Comparison of ENCODE assay signal across 23 mouse cellular contexts in genomic region chr4:118867566-118867965, GRCm38 (mm10). TPM values are rescaled to one million over a fixed set of nuclear protein-coding genes. Genes with fewer than 3 reads are reported as not detected.
A peak's percentile ranks its signal among the peaks of the same experiment; 100 is the strongest.
DNase-seq lines count a peak whose midpoint lies in the region; ATAC-seq and TF ChIP-seq lines count a peak whose summit lies in the region.
"Had no signal": no experiment of that assay in that cellular context is flagged by ENCODE, and none has a peak within 500 bp of the region (broad histone marks: within the 10 kb centered on the region; RNA-seq: fewer than 3 reads in every experiment).

No protein-coding gene starts in this region.

- no peaks in the 10 kb centered on the region; the same call in 1 of the 2 replicates for H3K4me1 ChIP-seq in cerebellum, adult 2 months (ENCODE audit: control insufficient read depth, insufficient read depth, low read length)
- no peaks in the 10 kb centered on the region for H3K4me1 ChIP-seq in heart, embryonic 10.5 days
- no peaks in the 10 kb centered on the region for H3K4me1 ChIP-seq in midbrain, embryonic 11.5 days (ENCODE audit: control insufficient read depth, insufficient read depth, low read length)
- H3K4me1 ChIP-seq: neural tube, embryonic 12.5 days had no signal

- no peaks in the 10 kb centered on the region for H3K36me3 ChIP-seq in heart, embryonic 10.5 days
- H3K36me3 ChIP-seq in midbrain, embryonic 11.5 days (ENCODE audit: control insufficient read depth, insufficient read depth, low read length): no peaks in the 10 kb centered on the region
- H3K36me3 ChIP-seq: neural tube, embryonic 12.5 days had no signal

- no peaks in the 10 kb centered on the region for H3K9me3 ChIP-seq in heart, embryonic 10.5 days
- no peaks in the 10 kb centered on the region for H3K9me3 ChIP-seq in midbrain, embryonic 11.5 days (ENCODE audit: control insufficient read depth, low read length)
- H3K9me3 ChIP-seq: neural tube, embryonic 12.5 days had no signal

- no peak for TF ChIP-seq POLR2A in cerebellum, adult 2 months (IDR thresholded peaks at IDR 0.05; ENCODE audit: borderline replicate concordance, insufficient read depth, low read length)

- DNase-seq in cerebellum, adult 2 months: peak; percentile 16 to 34
- DNase-seq in cerebellum, adult 8-10 months: no peak
- DNase-seq in heart, adult 18-20 months: peak; percentile 27 to 38
- no peak for DNase-seq in heart, embryonic 10.5 days (ENCODE audit: low spot score)
- peak; percentile 32 to 63 for DNase-seq in cerebellum, postnatal 25 days
- peak; percentile 7 to 33 for DNase-seq in heart, postnatal 10 days
- no peak for DNase-seq in midbrain, embryonic 11.5 days (ENCODE audit: low spot score, missing footprints)
- DNase-seq in testis, postnatal 10 days (ENCODE audit: low spot score): no peak
- DNase-seq: adrenal gland, adult 8-10 months; gastrocnemius, postnatal 25 days; kidney, adult 9 months; lung, adult 2 months; lung, postnatal 36 days; thymus, postnatal 36 days had no signal

- H3K27me3 ChIP-seq in cerebellum, adult 2 months (ENCODE audit: control insufficient read depth, insufficient read depth, low read length): no peaks in the 10 kb centered on the region
- H3K27me3 ChIP-seq in heart, embryonic 10.5 days (ENCODE audit: insufficient read depth, poor library complexity, severe bottlenecking): no peaks in the 10 kb centered on the region
- no peaks in the 10 kb centered on the region for H3K27me3 ChIP-seq in midbrain, embryonic 11.5 days (ENCODE audit: control insufficient read depth, insufficient read depth, low read length)
- H3K27me3 ChIP-seq: CH12.LX; neural tube, embryonic 12.5 days had no signal

- intact Hi-C loops in heart, postnatal 10 days (cut with DNase I): no loop called here

- no peak for TF ChIP-seq CTCF in cerebellum, adult 2 months (IDR thresholded peaks at IDR 0.05; ENCODE audit: borderline replicate concordance, insufficient read depth, low read depth, low read length)

- H3K27ac ChIP-seq in cerebellum, adult 2 months (ENCODE audit: insufficient read depth, low read length): no peak overlapping the region
- no peak overlapping the region for H3K27ac ChIP-seq in heart, embryonic 10.5 days
- no peak overlapping the region for H3K27ac ChIP-seq in midbrain, embryonic 11.5 days (ENCODE audit: low read depth, low read length)
- H3K27ac ChIP-seq: neural tube, embryonic 12.5 days had no signal

- H3K9ac ChIP-seq in midbrain, embryonic 11.5 days (ENCODE audit: low read length): no peak overlapping the region
- H3K9ac ChIP-seq: neural tube, embryonic 12.5 days had no signal

- no peak overlapping the region for H3K4me2 ChIP-seq in midbrain, embryonic 11.5 days
- H3K4me2 ChIP-seq: liver, embryonic 11.5 days; neural tube, embryonic 12.5 days had no signal

- H3K4me3 ChIP-seq in cerebellum, adult 2 months (replicated peaks; ENCODE audit: insufficient read depth, low read depth, low read length): no peak overlapping the region
- no peak overlapping the region for H3K4me3 ChIP-seq in heart, embryonic 10.5 days
- H3K4me3 ChIP-seq in midbrain, embryonic 11.5 days (ENCODE audit: low read depth, low read length): no peak overlapping the region
- H3K4me3 ChIP-seq: neural tube, embryonic 12.5 days had no signal

- no peak for ATAC-seq in midbrain, embryonic 11.5 days (ENCODE audit: low FRiP score)

RNA-seq across cellular contexts. Expression of gene Olfr1331, which starts 3.1 kb away (rescaled TPM):
- not detected in 2 replicates for polyA plus RNA-seq in cerebellum, adult 2 months (2012; rRNA removed)
- total RNA-seq in heart, adult 18-20 months (2021): not detected
- not detected in 2 replicates for polyA plus RNA-seq in heart, embryonic 10.5 days (2016; fragmentation: Nextera tagmentation; extraction: Ambion mirVana)
- not detected for total RNA-seq in heart, postnatal 10 days (2021)
- polyA plus RNA-seq in midbrain, embryonic 11.5 days (2014; fragmentation: Nextera tagmentation; extraction: Ambion mirVana): not detected in 2 replicates
- total RNA-seq: adrenal gland, adult 8-10 months; gastrocnemius, postnatal 25 days; hematopoietic stem cell, adult 5-6 weeks; layer of hippocampus, postnatal 25 days; left cerebral cortex, postnatal 36 days; monocyte, adult 5-6 weeks had no signal
- polyA plus RNA-seq: forebrain, embryonic 11.5 days; intestine, embryonic 14.5 days; liver, embryonic 11.5 days; lung, adult 2 months; neural tube, embryonic 12.5 days had no signal

RNA-seq across cellular contexts. Expression of gene Olfr1330, which starts 20.8 kb away (rescaled TPM):
- polyA plus RNA-seq in cerebellum, adult 2 months (2012; rRNA removed): not detected in 2 replicates
- total RNA-seq in heart, adult 18-20 months (2021): not detected
- polyA plus RNA-seq in heart, embryonic 10.5 days (2016; fragmentation: Nextera tagmentation; extraction: Ambion mirVana): 0.04 and 0.10 TPM in 2 replicates
- total RNA-seq in heart, postnatal 10 days (2021): not detected
- not detected in 2 replicates for polyA plus RNA-seq in midbrain, embryonic 11.5 days (2014; fragmentation: Nextera tagmentation; extraction: Ambion mirVana)
- total RNA-seq: adrenal gland, adult 8-10 months; gastrocnemius, postnatal 25 days; hematopoietic stem cell, adult 5-6 weeks; layer of hippocampus, postnatal 25 days; left cerebral cortex, postnatal 36 days; monocyte, adult 5-6 weeks had no signal
- polyA plus RNA-seq: forebrain, embryonic 11.5 days; intestine, embryonic 14.5 days; liver, embryonic 11.5 days; lung, adult 2 months; neural tube, embryonic 12.5 days had no signal

RNA-seq across cellular contexts. Expression of gene Olfr1333, which starts 31.5 kb away (rescaled TPM):
- polyA plus RNA-seq in cerebellum, adult 2 months (2012; rRNA removed): not detected in 2 replicates
- total RNA-seq in heart, adult 18-20 months (2021): not detected
- not detected in 2 replicates for polyA plus RNA-seq in heart, embryonic 10.5 days (2016; fragmentation: Nextera tagmentation; extraction: Ambion mirVana)
- total RNA-seq in heart, postnatal 10 days (2021): not detected
- polyA plus RNA-seq in midbrain, embryonic 11.5 days (2014; fragmentation: Nextera tagmentation; extraction: Ambion mirVana): not detected in 2 replicates
- total RNA-seq: adrenal gland, adult 8-10 months; CH12.LX; gastrocnemius, postnatal 25 days; hematopoietic stem cell, adult 5-6 weeks; layer of hippocampus, postnatal 25 days; left cerebral cortex, postnatal 36 days; monocyte, adult 5-6 weeks had no signal
- polyA plus RNA-seq: forebrain, embryonic 11.5 days; intestine, embryonic 14.5 days; liver, embryonic 11.5 days; lung, adult 2 months; neural tube, embryonic 12.5 days had no signal

RNA-seq across cellular contexts. Expression of gene Olfr1329, which starts 49.7 kb away (rescaled TPM):
- polyA plus RNA-seq in cerebellum, adult 2 months (2012; rRNA removed): not detected in 2 replicates
- total RNA-seq in heart, adult 18-20 months (2021): not detected
- polyA plus RNA-seq in heart, embryonic 10.5 days (2016; fragmentation: Nextera tagmentation; extraction: Ambion mirVana): not detected in 2 replicates
- not detected for total RNA-seq in heart, postnatal 10 days (2021)
- polyA plus RNA-seq in midbrain, embryonic 11.5 days (2014; fragmentation: Nextera tagmentation; extraction: Ambion mirVana): not detected in 2 replicates
- total RNA-seq: adrenal gland, adult 8-10 months; gastrocnemius, postnatal 25 days; hematopoietic stem cell, adult 5-6 weeks; layer of hippocampus, postnatal 25 days; left cerebral cortex, postnatal 36 days; monocyte, adult 5-6 weeks had no signal
- polyA plus RNA-seq: forebrain, embryonic 11.5 days; intestine, embryonic 14.5 days; liver, embryonic 11.5 days; lung, adult 2 months; neural tube, embryonic 12.5 days had no signal

RNA-seq across cellular contexts. Expression of gene Olfr1335, which starts 57.8 kb away (rescaled TPM):
- not detected in 2 replicates for polyA plus RNA-seq in cerebellum, adult 2 months (2012; rRNA removed)
- not detected for total RNA-seq in heart, adult 18-20 months (2021)
- polyA plus RNA-seq in heart, embryonic 10.5 days (2016; fragmentation: Nextera tagmentation; extraction: Ambion mirVana): not detected in 2 replicates
- total RNA-seq in heart, postnatal 10 days (2021): not detected
- not detected in 2 replicates for polyA plus RNA-seq in midbrain, embryonic 11.5 days (2014; fragmentation: Nextera tagmentation; extraction: Ambion mirVana)
- total RNA-seq: adrenal gland, adult 8-10 months; CH12.LX; gastrocnemius, postnatal 25 days; hematopoietic stem cell, adult 5-6 weeks; layer of hippocampus, postnatal 25 days; left cerebral cortex, postnatal 36 days; monocyte, adult 5-6 weeks had no signal
- polyA plus RNA-seq: forebrain, embryonic 11.5 days; intestine, embryonic 14.5 days; liver, embryonic 11.5 days; lung, adult 2 months; neural tube, embryonic 12.5 days had no signal

Comparison
In these comparisons a context has a peak if more than half of its experiments do, and no peak if none do; other contexts are left out.
1. DNase-seq: peak in cerebellum, adult 2 months (2 of 2), heart, adult 18-20 months (2 of 2), cerebellum, postnatal 25 days (2 of 2) and heart, postnatal 10 days (2 of 2); none in cerebellum, adult 8-10 months (single experiment), heart, embryonic 10.5 days (single experiment), midbrain, embryonic 11.5 days (single experiment) and testis, postnatal 10 days (single experiment).